ENCODE assay signal across 9 mouse cellular contexts in the genomic region with DNA sequence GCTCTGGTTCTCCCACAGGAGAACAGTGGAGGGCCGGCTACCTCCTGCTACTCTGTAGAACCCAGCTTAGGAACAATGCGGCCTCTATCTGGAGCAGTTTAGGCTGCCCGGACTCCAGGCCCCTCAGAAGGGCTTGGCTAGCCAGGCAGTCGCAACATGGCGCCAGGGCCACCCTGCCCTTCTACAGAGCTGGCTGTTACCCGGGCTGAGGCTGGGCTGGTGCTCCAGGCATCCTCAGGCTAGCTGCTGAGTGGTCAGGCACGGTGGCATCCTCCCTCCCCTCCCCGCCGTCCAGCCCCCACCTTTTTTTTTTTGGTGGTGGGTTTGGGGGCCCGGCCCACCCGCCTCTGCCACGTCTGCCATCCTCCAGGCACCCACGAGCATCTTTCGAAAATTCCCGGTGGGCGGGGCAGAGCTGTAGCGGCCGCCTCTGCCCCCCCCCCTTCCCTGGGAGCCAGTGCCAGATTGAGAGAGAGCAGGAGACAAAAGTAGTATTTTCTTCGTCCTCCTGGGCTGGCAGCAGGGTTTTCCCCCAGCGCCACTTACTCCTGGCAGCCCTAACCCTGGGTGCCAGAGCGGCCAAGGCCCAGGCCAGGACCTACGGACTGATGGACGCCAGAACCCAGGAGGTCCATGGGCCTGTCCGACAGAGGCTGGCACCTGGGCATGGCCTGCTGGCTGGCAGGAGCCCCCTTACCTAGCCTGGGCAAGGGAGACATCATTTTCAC. TPM values are rescaled to one million over a fixed set of nuclear protein-coding genes. Genes with fewer than 3 reads are reported as not detected.
A peak's percentile ranks its signal among the peaks of the same experiment; 100 is the strongest.
DNase-seq lines count a peak whose midpoint lies in the region; ATAC-seq and TF ChIP-seq lines count a peak whose summit lies in the region.
"Had no signal": no experiment of that assay in that cellular context is flagged by ENCODE, and none has a peak within 500 bp of the region (broad histone marks: within the 10 kb centered on the region; RNA-seq: fewer than 3 reads in every experiment).

No protein-coding gene starts in this region.

- intact Hi-C loops in heart, postnatal 36 days (cut with DNase I): no loop called here

- peak; percentile 97 for DNase-seq in heart, adult 11 months
- DNase-seq in spleen, adult 2 months (ENCODE audit: low read depth in 1 of 2, low spot score in 2 of 2): no peak
- no peak for DNase-seq in spleen, postnatal 36 days (ENCODE audit: low spot score in 2 of 2)
- DNase-seq in heart, postnatal 36 days: peak; percentile 46 to 65
- DNase-seq in right cerebral cortex, adult 18-20 months: peak; percentile 76
- DNase-seq in natural killer cell, adult 2 months (ENCODE audit: low spot score in 2 of 2): no peak

- H3K27ac ChIP-seq in heart, embryonic 11.5 days (ENCODE audit: low read depth, low read length): no peak overlapping the region
- peak overlapping the region; percentile 22; the same call in 1 of the 2 replicates for H3K27ac ChIP-seq in spleen, adult 2 months (ENCODE audit: insufficient read depth, low read length)

- peaks cover 33% of the 10 kb centered on the region for H3K27me3 ChIP-seq in heart, embryonic 11.5 days (ENCODE audit: control insufficient read depth, insufficient read depth, low read length)
- H3K27me3 ChIP-seq in spleen, adult 2 months (ENCODE audit: control insufficient read depth, insufficient read depth, low read length): no peaks in the 10 kb centered on the region

- 71% methylated on average over 23 of the region's 24 CpGs for WGBS in heart, embryonic 11.5 days (ENCODE audit: insufficient replicate concordance)
- WGBS in spleen, adult 2 months: 88% methylated on average over 24 of the region's 24 CpGs

- H3K4me3 ChIP-seq in heart, embryonic 11.5 days (ENCODE audit: low read depth, low read length): no peak overlapping the region
- H3K4me3 ChIP-seq in spleen, adult 2 months (ENCODE audit: extremely low read depth, insufficient read depth, insufficient read length): no peak overlapping the region; the same call in 1 of the 2 replicates

- no peak for TF ChIP-seq POLR2A in spleen, adult 2 months (IDR thresholded peaks at IDR 0.05; ENCODE audit: low read depth, low read length)

- no peak overlapping the region for H3K9ac ChIP-seq in heart, embryonic 11.5 days (ENCODE audit: low read depth, low read length)

- H3K4me1 ChIP-seq in heart, embryonic 11.5 days (ENCODE audit: control insufficient read depth, insufficient read depth, low read length): no peaks in the 10 kb centered on the region
- no peaks in the 10 kb centered on the region for H3K4me1 ChIP-seq in spleen, adult 2 months (ENCODE audit: control insufficient read depth, insufficient read depth, insufficient read length)

- H3K9me3 ChIP-seq in heart, embryonic 11.5 days (replicated peaks; ENCODE audit: control insufficient read depth, low read length): no peaks in the 10 kb centered on the region

- ATAC-seq in heart, embryonic 11.5 days (replicated peaks; ENCODE audit: insufficient number of reproducible peaks, low FRiP score, low TSS enrichment): no peak
- ATAC-seq in inflammation-experienced regulatory T-cells, adult 6 months: no peak

- no peak for TF ChIP-seq CTCF in spleen, adult 2 months (IDR thresholded peaks at IDR 0.05; ENCODE audit: extremely low read depth, insufficient read depth, insufficient read length, insufficient replicate concordance)

- no peak overlapping the region for H3K4me2 ChIP-seq in heart, embryonic 11.5 days

- H3K36me3 ChIP-seq in heart, embryonic 11.5 days (ENCODE audit: control insufficient read depth, insufficient read depth, low read length): no peaks in the 10 kb centered on the region
- H3K36me3 ChIP-seq in spleen, adult 2 months (ENCODE audit: control insufficient read depth, insufficient read depth, low read length): peaks cover 3% of the 10 kb centered on the region

RNA-seq across cellular contexts. Expression of gene Ppara, which starts 55.6 kb away (rescaled TPM):
- polyA plus RNA-seq in heart, embryonic 11.5 days (2014; fragmentation: Nextera tagmentation; extraction: Ambion mirVana): 1.7 and 2.8 TPM in 2 replicates
- 0.06 and 0.14 TPM in 2 replicates for polyA plus RNA-seq in spleen, adult 2 months (2012; rRNA removed)
- total RNA-seq in heart, postnatal 36 days (2021): 10 to 100 TPM; 39.3 to 53.4 TPM
- polyA plus RNA-seq in inflammation-experienced regulatory T-cells, adult 6 months (2017; shearing (Covaris generic)): not detected
- total RNA-seq: hematopoietic stem cell, adult 5-6 weeks had no signal

Comparison
In these comparisons a context has a peak if more than half of its experiments do, and no peak if none do; other contexts are left out.
1. DNase-seq: peak in heart, adult 11 months (single experiment), heart, postnatal 36 days (2 of 2) and right cerebral cortex, adult 18-20 months (single experiment); none in spleen, adult 2 months (0 of 2), spleen, postnatal 36 days (0 of 2) and natural killer cell, adult 2 months (0 of 2).